Mouse (Mus musculus): ENCODE data around the gene Vps16.

- TF ChIP-seq GABPA (IDR thresholded peaks at IDR 0.05; ENCODE audit: insufficient replicate concordance, low read depth, low read length) = no peak
- no peak for TF ChIP-seq CHD2 (IDR thresholded peaks at IDR 0.05; ENCODE audit: low read length)
- no peak for TF ChIP-seq EP300 (IDR thresholded peaks at IDR 0.05; ENCODE audit: low read length)
- TF ChIP-seq POLR2A (IDR thresholded peaks at IDR 0.05; ENCODE audit: low read depth, low read length) = no peak
- TF ChIP-seq CTCF (conservative IDR thresholded peaks at IDR 0.05 in 1 of 2, IDR thresholded peaks at IDR 0.05 in 1 of 2; ENCODE audit: low read depth in 2 of 2, low read length in 2 of 2) = no peak
- no peak for TF ChIP-seq ZC3H11A (IDR thresholded peaks at IDR 0.05; ENCODE audit: low read depth, low read length)
- no peak for TF ChIP-seq ETS1 (conservative IDR thresholded peaks at IDR 0.05; ENCODE audit: low read depth, low read length)
These were observed 58.6 kb downstream of the Vps16 start for GRCm38 (mm10) chr2:130482700-130483099.
